Mouse (Mus musculus): ENCODE results near the gene Gm38392. TPM values are rescaled to one million over a fixed set of nuclear protein-coding genes. Genes with fewer than 3 reads are reported as not detected.
"Not testable (repeated sequence)": the region's sequence is repeated elsewhere in the genome, so short reads cannot be mapped to it uniquely, and the experiment has no call there.

Gm38392 gene
- total and polyA plus RNA-seq, 2 experiments from 2014 or later = 0.24 TPM; not detected in 1

- H3K9me3 ChIP-seq (ENCODE audit: low read length) = no peaks in the 10 kb centered on the region
- H3K27me3 ChIP-seq (ENCODE audit: insufficient read depth, low read length) = no peaks in the 10 kb centered on the region
- no peak overlapping the region for H3K27ac ChIP-seq
- no peak overlapping the region for H3K4me3 ChIP-seq (ENCODE audit: low read length)
- no peak for DNase-seq (ENCODE audit: low spot score)
- peaks cover 8% of the 10 kb centered on the region; the same call in 1 of the 2 replicates for H3K36me3 ChIP-seq (ENCODE audit: insufficient read depth, low read length)
- H3K4me2 ChIP-seq (ENCODE audit: low read depth, low read length) = no peak overlapping the region
- no peak overlapping the region for H3K9ac ChIP-seq (replicated peaks; ENCODE audit: low read length)
- WGBS = 73% methylated on average over 5 of the region's 5 CpGs
- H3K4me1 ChIP-seq (ENCODE audit: insufficient read depth, low read length) = peaks cover 9% of the 10 kb centered on the region
- no peak for TF ChIP-seq CTCF (IDR thresholded peaks at IDR 0.05; ENCODE audit: low read depth)
- no peak for ATAC-seq
Observed at GRCm38 (mm10) chr3:88328956-88329355, 41.9 kb upstream of the Gm38392 start.

DNA sequence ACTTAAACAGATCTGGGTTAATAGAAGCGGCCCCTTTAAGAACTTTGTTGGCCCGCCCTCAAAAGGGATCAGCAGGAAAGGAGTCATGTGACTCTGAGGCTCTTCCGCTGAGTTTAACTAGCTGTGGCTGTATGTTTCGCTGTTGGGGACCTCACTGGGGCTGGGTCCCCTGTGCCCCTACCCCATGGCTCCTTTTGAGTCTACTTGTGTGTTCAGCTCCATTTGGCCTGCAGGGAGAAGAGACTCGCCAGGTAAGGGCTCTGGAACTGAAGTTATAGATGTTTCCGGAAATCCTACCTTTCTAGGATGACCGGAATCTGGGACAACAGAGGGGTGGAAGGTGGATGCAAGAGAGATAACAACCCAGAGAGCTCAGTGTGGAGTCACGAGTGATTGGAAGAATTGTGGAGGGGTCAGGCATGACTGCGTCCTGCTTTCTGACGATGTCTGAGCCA lies 38.0 kb upstream of the Gm38392 start, which contains the start of gene Glmp:
Gene Glmp, plus strand, starts transcription at position 73 of the 455 bp plus-strand sequence.
- H3K9me3 ChIP-seq (ENCODE audit: low read length) = no peaks in the 10 kb centered on the region
- H3K27ac ChIP-seq = no peak within 1 kb of the TSS; the same call in 1 of the 2 replicates
- no peaks in the 10 kb centered on the region for H3K27me3 ChIP-seq (ENCODE audit: insufficient read depth, low read length)
- H3K36me3 ChIP-seq (ENCODE audit: insufficient read depth, low read length) = peaks cover 35% of the 10 kb centered on the region
- TF ChIP-seq CTCF (IDR thresholded peaks at IDR 0.05; ENCODE audit: low read depth) = no peak
- H3K4me1 ChIP-seq (ENCODE audit: insufficient read depth, low read length) = peaks cover 9% of the 10 kb centered on the region
- WGBS = under 1% methylated on average over 10 of the region's 10 CpGs
- H3K9ac ChIP-seq (replicated peaks; ENCODE audit: low read length) = peak within 1 kb of the TSS; percentile 65
- peak; percentile 86 for DNase-seq (ENCODE audit: low spot score)
- peak within 1 kb of the TSS; percentile 81 for H3K4me3 ChIP-seq (ENCODE audit: low read length)
- ATAC-seq = peak; percentile 85
- H3K4me2 ChIP-seq (ENCODE audit: low read depth, low read length) = peak within 1 kb of the TSS; percentile 85

GRCm38 (mm10) chr3:88299172-88299571 lies 12.2 kb upstream of the Gm38392 start:
- 90% methylated on average over 1 of the region's 1 CpGs for WGBS
- H3K9me3 ChIP-seq (ENCODE audit: low read length) = no peaks in the 10 kb centered on the region
- H3K36me3 ChIP-seq (ENCODE audit: insufficient read depth, low read length) = peaks cover 31% of the 10 kb centered on the region
- H3K4me1 ChIP-seq (ENCODE audit: insufficient read depth, low read length) = peaks cover 7% of the 10 kb centered on the region
- H3K9ac ChIP-seq (replicated peaks; ENCODE audit: low read length) = no peak overlapping the region
- no peak overlapping the region for H3K4me2 ChIP-seq (ENCODE audit: low read depth, low read length)
- ATAC-seq (no peak), DNase-seq (ENCODE audit: low spot score) (no peak)
- no peak overlapping the region for H3K27ac ChIP-seq
- H3K27me3 ChIP-seq (ENCODE audit: insufficient read depth, low read length) = no peaks in the 10 kb centered on the region
- no peak for TF ChIP-seq CTCF (IDR thresholded peaks at IDR 0.05; ENCODE audit: low read depth)
- H3K4me3 ChIP-seq (ENCODE audit: low read length) = no peak overlapping the region

DNA sequence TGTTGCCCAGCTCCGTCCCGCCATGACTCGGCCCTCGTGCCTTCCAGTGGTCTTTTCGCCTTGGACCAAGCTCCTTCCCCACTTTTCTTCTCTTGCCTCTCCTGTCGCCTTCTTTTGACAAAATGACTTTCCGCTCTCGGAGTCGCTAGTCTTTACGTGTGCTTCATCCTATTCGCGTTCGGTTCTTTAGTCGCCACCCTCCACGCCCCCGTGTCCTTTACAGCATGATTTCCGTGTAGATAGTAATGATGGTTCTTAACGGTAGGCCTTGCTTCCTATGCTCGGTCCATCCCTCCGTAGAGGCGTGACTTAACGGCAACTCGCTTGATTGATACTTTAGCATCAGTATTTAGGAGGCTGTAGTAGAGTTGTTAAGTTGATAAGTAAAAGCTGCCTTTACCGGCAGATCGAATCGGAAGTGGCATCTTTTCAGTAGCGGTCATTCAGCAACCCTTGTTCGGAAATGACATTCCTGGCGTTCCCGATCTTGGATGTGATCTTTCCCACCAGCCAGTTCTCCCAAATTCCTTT lies 10.4 kb upstream of the Gm38392 start:
- H3K4me3 ChIP-seq (ENCODE audit: low read length) = peak overlapping the region; percentile 85

DNA sequence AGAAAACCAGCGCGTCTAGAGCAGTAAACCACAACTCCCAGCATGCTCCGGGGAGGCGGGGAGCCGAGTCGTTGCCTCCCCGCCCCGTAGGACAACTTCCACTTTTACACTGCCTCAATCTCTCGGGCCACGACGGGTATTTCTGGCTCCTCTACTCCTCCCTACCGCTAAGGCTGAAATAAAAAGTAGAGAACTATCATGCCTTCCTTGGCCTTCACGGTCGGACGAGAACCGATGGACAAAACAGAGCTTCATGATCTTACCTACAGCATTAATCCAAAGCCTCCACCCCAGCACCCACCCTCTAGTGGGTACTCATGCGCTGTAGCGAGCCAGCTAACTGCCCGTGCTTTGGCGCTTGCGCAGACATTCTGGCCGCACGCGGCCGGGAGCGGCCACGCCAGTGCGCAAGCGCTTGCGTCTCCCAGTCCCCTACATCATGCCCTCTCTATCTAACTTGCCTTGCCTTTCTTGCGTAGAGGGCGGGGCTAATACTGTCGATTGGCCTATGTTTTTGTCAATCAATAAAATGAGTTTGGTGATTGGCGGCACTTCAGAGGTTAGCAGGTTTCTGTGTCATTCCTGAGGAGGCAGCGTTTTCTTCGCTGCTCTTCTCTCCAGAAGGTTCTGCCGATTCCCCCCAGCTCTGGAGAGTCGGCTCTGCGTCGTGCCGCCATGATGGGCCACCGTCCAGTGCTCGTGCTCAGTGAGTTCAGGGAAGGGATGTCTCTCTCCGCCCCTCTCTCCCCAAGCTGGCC lies 9.7 kb upstream of the Gm38392 start, which contains the start of the genes Tsacc and Cct3:
Gene Tsacc, minus strand, starts transcription at position 439 of the 758 bp plus-strand sequence.
Gene Cct3, plus strand, starts transcription at position 556 of the 758 bp plus-strand sequence.
- Histone ChIP-seq H3K9me3 (ENCODE audit: low read length) (no peaks in the 10 kb centered on the region), H3K4me3 (ENCODE audit: low read length) (peak within 1 kb of the TSS; percentile 85), H3K9ac (replicated peaks; ENCODE audit: low read length) (peak within 1 kb of the TSS; percentile 84), H3K36me3 (ENCODE audit: insufficient read depth, low read length) (peaks cover 12% of the 10 kb centered on the region), H3K4me1 (ENCODE audit: insufficient read depth, low read length) (peaks cover 7% of the 10 kb centered on the region), H3K27me3 (ENCODE audit: insufficient read depth, low read length) (no peaks in the 10 kb centered on the region), H3K27ac (peak within 1 kb of the TSS; percentile 87), H3K4me2 (ENCODE audit: low read depth, low read length) (peak within 1 kb of the TSS; percentile 86)
- TF ChIP-seq CTCF (IDR thresholded peaks at IDR 0.05; ENCODE audit: low read depth) = peak; percentile 55
- ATAC-seq = peak; percentile 99
- WGBS = under 1% methylated on average over 44 of the region's 44 CpGs
- DNase-seq (ENCODE audit: low spot score) = peak; percentile 99

More for the DNA sequence above, 10.4 kb upstream of the Gm38392 start:
- TF ChIP-seq CTCF (IDR thresholded peaks at IDR 0.05; ENCODE audit: low read depth) = no peak
- H3K9ac ChIP-seq (replicated peaks; ENCODE audit: low read length) = peak overlapping the region; percentile 84
- WGBS = under 1% methylated on average over 30 of the region's 30 CpGs
- no peaks in the 10 kb centered on the region for H3K27me3 ChIP-seq (ENCODE audit: insufficient read depth, low read length)
- peak overlapping the region; percentile 86 for H3K4me2 ChIP-seq (ENCODE audit: low read depth, low read length)
- H3K27ac ChIP-seq = peak overlapping the region; percentile 87
- H3K36me3 ChIP-seq (ENCODE audit: insufficient read depth, low read length) = peaks cover 15% of the 10 kb centered on the region
- H3K9me3 ChIP-seq (ENCODE audit: low read length) = no peaks in the 10 kb centered on the region
- peak; percentile 29 for DNase-seq (ENCODE audit: low spot score)
- ATAC-seq = no peak
- peaks cover 7% of the 10 kb centered on the region for H3K4me1 ChIP-seq (ENCODE audit: insufficient read depth, low read length)

GRCm38 (mm10) chr3:88296110-88296560 lies 9.1 kb upstream of the Gm38392 start:
- TF ChIP-seq CTCF (IDR thresholded peaks at IDR 0.05; ENCODE audit: low read depth) = no peak

DNA sequence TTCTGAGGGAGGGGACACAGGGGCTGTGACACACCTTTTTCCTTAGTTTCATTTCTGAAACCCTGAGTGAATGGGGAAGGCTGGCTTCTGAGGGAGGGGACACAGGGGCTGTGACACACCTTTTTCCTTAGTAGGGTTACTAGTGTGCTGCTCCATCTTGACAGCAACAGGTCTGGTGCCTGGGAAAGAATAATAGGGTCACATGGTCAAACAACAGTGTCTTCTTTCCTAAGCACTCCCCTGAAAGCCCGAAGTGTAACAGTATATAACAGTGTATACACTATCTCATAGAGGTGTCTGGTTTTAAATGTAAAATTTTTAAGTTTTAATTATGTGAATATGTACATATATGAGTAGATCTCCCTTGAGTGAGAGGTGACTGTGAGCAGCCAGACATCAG lies 8.3 kb upstream of the Gm38392 start:
- not testable (repeated sequence) for DNase-seq (ENCODE audit: low spot score); H3K27me3 ChIP-seq (ENCODE audit: insufficient read depth, low read length); H3K27ac ChIP-seq; H3K36me3 ChIP-seq (ENCODE audit: insufficient read depth, low read length); H3K9me3 ChIP-seq (ENCODE audit: low read length); H3K4me1 ChIP-seq (ENCODE audit: insufficient read depth, low read length); H3K4me3 ChIP-seq (ENCODE audit: low read length); ATAC-seq
- 0 out of 2 replicates have a peak overlapping the region, but pooled peaks have one; percentile 70 for H3K4me2 ChIP-seq (ENCODE audit: low read depth, low read length)
- WGBS = 78% methylated on average over 1 of the region's 1 CpGs
- 0 out of 2 replicates have a peak overlapping the region, but pooled peaks have one; percentile 50 for H3K9ac ChIP-seq (replicated peaks; ENCODE audit: low read length)

More at GRCm38 (mm10) chr3:88296110-88296560, 9.1 kb upstream of the Gm38392 start:
- Histone ChIP-seq H3K4me1 (ENCODE audit: insufficient read depth, low read length) (peaks cover 7% of the 10 kb centered on the region), H3K36me3 (ENCODE audit: insufficient read depth, low read length) (peaks cover 8% of the 10 kb centered on the region), H3K4me2 (ENCODE audit: low read depth, low read length) (peak overlapping the region; percentile 70), H3K9me3 (ENCODE audit: low read length) (no peaks in the 10 kb centered on the region), H3K27ac (peak overlapping the region; percentile 87), H3K9ac (replicated peaks; ENCODE audit: low read length) (peak overlapping the region; percentile 50), H3K4me3 (ENCODE audit: low read length) (peak overlapping the region; percentile 85), H3K27me3 (ENCODE audit: insufficient read depth, low read length) (no peaks in the 10 kb centered on the region)
- DNase-seq (ENCODE audit: low spot score) (no peak), ATAC-seq (no peak)
- WGBS = under 1% methylated on average over 12 of the region's 12 CpGs
